Mouse (Mus musculus): ENCODE measurements at regions not wholly inside any gene's neighbourhood (a gene's known extent, or its start where the extent isn't known, plus 50 kb on each side); places are given as distances from the start of the nearest gene placed in this dataset.

GRCm38 (mm10) chr14:120102010-120102748 lies 59.9 kb upstream of the Oxgr1 start:
- no peak for DNase-seq (ENCODE audit: low spot score)

- no peak for DNase-seq (ENCODE audit: low spot score)
Measured at GRCm38 (mm10) chr14:120102749-120103142, 60.5 kb upstream of the Oxgr1 start.

DNA sequence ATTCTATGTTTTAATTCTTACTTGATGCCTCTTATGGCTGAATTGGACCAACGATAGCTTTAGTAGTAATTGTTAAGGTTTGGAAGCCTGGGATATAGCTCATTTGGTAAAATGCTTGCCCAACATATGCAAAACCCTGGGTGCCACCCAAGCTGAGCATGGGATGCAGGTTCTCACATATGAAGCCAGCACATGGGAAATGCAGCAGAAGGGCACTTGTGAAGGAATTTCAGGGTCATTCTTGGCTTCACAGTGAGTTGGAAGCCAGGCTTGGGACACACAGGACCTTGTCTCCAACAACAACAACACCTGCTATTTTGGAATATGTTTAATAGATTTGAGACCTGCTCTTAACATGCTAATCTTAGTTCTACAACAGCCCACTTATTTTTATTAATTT lies 67.6 kb upstream of the Oxgr1 start:
- DNase-seq (ENCODE audit: low spot score): no peak

DNA sequence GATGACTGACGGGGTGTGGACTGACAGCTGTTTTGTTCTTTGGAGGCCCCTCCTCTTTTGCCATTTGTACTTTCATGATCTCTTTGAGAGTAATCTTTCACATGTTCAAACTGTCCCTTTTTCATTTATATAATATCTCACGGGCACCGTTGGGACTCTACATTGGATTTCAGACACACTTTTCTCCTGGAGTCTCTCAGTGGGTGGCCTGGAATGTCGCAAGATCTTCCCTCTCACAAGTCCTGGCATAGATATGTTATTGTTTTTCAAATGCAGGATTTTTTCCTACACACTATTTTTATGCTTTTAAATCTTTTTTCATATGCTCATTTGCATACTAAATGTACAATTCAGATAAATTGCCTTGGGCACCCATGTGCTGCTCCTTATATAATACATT lies 71.1 kb upstream of the Oxgr1 start:
- no peak for DNase-seq (ENCODE audit: low spot score)

GRCm38 (mm10) chr14:120118582-120118981 lies 76.3 kb upstream of the Oxgr1 start:
- DNase-seq (ENCODE audit: low spot score): no peak

DNA sequence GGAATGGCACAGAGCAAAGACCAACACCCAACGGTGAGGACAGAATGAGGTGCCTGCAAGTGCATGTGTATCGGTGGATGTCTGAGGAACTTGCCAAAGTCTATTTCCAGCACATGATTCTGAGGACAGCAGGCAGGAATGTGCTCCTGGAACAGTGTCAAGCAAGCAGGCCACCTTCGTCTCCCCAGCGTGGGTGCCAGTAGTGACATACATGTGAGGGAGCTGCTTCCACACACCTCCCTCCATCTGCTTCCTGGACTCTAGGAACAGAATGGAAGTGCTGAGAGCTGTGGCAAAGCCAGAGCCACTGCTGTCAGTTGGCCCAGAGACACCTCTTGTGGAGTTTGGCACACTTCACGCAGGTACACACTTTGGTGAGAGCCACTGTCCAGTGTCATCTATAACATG lies 76.9 kb upstream of the Oxgr1 start:
- DNase-seq (ENCODE audit: low spot score): no peak

- DNase-seq (ENCODE audit: low spot score): no peak
Measured at GRCm38 (mm10) chr14:120119506-120119905, 77.3 kb upstream of the Oxgr1 start.

GRCm38 (mm10) chr14:120120261-120120660 lies 78.0 kb upstream of the Oxgr1 start:
- no peak for DNase-seq (ENCODE audit: low spot score)

- no peak for DNase-seq (ENCODE audit: low spot score)
Measured at GRCm38 (mm10) chr14:120125315-120125714, 83.1 kb upstream of the Oxgr1 start.

- no peak for DNase-seq (ENCODE audit: low spot score)
Measured at GRCm38 (mm10) chr14:120127481-120127880, 85.2 kb upstream of the Oxgr1 start.

- no peak for DNase-seq (ENCODE audit: low spot score)
Measured at GRCm38 (mm10) chr14:120134346-120135008, 92.2 kb upstream of the Oxgr1 start.

DNA sequence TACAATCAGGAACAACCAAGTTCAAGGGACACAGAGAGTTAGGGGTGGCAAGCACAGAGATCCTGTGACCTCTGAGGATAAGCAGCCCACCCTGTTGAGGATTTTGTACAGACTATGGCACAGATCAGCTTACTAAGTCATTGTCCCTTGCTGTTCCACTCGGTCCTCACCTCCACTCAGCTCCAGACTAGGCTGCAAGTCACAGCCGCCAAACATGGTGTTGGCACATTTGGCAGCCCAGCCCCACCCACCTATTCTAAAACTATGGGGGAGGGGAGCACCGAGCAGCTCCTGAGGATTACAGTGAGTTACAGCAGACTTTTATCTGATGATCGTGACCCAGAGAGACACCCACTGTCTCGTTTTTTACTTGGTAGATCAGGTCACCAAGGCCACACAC lies 93.0 kb upstream of the Oxgr1 start:
- no peak for DNase-seq (ENCODE audit: low spot score)

GRCm38 (mm10) chr14:120136736-120137135 lies 94.5 kb upstream of the Oxgr1 start:
- DNase-seq (ENCODE audit: low spot score): no peak

GRCm38 (mm10) chr14:120137680-120138136 lies 95.5 kb upstream of the Oxgr1 start:
- peak; percentile 89 for DNase-seq (ENCODE audit: low spot score)

- DNase-seq (ENCODE audit: low spot score): no peak
Measured at GRCm38 (mm10) chr14:120138546-120138945, 96.3 kb upstream of the Oxgr1 start.

GRCm38 (mm10) chr14:120139256-120139655 lies 97.0 kb upstream of the Oxgr1 start:
- no peak for DNase-seq (ENCODE audit: low spot score)

- no peak for DNase-seq (ENCODE audit: low spot score)
Measured at GRCm38 (mm10) chr14:120139671-120140071, 97.4 kb upstream of the Oxgr1 start.

DNA sequence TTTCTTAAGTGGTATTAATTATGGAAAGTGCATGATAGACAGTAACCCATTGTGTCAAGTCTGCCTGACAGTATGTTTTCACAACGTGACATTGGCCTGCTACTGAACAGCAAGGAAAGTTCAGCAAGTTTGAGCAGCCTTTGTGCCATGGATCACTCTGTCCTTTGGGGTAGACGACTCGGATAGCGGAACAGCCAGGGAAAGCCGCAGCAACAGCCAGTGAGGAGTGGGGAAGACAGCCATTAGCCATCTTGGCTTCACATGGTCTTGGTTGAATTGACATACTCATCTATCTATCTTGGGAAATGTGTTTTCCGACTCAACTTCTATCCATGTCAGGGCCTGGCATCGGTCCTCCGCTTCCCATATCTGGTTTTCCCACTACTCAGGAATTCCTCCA lies 98.0 kb upstream of the Oxgr1 start:
- DNase-seq (ENCODE audit: low spot score): no peak

- DNase-seq (ENCODE audit: low spot score): no peak
Measured at GRCm38 (mm10) chr14:120140791-120141747, 98.8 kb upstream of the Oxgr1 start.

DNA sequence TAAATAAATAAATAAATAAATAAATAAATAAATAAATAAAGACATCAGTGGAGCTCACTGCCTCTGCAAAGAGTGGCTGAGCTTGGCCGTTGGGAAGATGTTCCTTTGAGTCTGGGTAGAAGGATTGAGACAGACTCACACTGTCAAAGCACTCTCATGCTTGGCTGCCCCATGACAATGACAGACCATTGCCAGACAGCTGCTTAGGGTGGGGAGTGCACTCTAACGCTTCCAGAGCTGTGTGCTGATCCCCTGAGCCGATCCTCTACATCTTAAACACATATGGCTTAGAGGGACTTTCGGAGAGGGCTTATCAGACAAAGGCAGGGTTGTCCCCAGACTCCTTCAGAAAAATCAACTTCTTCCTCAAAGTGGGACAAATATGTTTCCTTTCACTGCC lies 100.0 kb upstream of the Oxgr1 start:
- no peak for DNase-seq (ENCODE audit: low spot score)

GRCm38 (mm10) chr14:120144451-120144850 lies 102.2 kb upstream of the Oxgr1 start:
- no peak for DNase-seq (ENCODE audit: low spot score)

GRCm38 (mm10) chr14:120146312-120146711 lies 104.1 kb upstream of the Oxgr1 start:
- no peak for DNase-seq (ENCODE audit: low spot score)
